Mouse (Mus musculus) NIH3T3 (cell line): ENCODE data around the gene Rfx2.

Source experiments
- DNase-seq: peaks from one replicate; pipeline ENCODE4 v3.0.0-alpha.2; 2012; ENCODE audit warnings: low read depth

Rfx2 gene

DNA sequence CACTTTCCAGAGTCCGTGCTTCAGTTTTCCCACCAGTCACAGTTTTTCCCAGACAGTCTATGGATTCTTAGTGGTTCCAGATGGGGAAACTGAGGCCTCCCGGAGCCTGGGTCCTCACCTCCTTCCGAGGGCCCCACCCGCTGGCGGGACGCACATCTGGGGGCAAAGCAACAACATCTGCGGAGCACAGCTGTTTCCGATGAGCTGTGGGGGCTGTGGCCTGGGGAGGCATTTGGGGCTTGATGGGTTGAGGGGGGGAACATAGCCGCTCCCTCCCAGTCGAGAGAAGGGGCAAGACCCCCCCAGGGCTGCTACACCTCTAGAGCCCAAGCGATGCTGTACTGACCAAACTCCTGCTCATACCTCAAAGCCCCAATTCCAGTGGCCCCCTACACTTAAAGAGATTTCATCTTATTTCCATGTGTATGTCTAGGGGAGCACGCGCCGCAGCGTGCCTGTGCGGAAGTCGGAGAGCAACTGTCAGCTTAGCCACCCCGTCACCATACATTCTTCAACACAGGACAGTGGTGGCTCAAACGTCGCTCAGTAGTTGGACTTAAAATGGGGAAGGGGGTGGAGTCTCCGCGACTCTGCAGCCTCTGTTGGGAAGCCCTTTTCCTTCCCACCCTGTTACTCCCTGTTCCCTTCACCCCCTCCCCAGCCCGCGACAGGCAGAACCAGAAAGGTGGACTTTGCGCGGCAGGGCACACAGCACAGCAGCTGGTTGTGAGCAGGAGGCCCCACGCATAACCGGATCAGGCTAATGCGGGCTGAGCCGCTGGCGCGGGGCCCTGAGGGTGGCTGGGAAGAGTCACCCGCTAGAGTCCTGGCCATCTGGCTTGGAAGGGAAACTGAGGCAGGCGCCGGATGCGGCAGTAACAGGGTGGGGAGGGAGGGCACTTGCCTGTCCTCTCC is 76.3 kb downstream of the Rfx2 start:
- DNase-seq = no peak

DNA sequence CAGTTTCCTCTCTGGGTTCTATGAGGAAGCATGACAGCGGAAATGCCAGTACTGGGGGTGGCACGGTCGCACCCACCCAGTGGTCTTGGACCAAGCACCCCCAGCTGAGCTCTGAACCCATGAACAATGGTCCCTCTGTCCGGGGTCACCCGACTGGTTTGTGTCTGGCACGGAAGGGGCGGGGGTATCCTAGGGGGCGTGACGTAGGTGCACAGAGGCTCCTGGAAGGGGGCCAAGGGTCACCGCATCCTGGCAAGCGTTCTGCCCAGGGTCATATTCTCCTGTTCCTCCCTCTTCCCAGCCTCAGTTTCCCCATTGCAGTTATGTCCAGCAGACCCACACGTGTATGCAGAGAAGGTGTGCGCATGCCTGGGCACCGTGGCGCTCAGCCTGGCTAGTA is 77.4 kb downstream of the Rfx2 start:
- no peak for DNase-seq

DNA sequence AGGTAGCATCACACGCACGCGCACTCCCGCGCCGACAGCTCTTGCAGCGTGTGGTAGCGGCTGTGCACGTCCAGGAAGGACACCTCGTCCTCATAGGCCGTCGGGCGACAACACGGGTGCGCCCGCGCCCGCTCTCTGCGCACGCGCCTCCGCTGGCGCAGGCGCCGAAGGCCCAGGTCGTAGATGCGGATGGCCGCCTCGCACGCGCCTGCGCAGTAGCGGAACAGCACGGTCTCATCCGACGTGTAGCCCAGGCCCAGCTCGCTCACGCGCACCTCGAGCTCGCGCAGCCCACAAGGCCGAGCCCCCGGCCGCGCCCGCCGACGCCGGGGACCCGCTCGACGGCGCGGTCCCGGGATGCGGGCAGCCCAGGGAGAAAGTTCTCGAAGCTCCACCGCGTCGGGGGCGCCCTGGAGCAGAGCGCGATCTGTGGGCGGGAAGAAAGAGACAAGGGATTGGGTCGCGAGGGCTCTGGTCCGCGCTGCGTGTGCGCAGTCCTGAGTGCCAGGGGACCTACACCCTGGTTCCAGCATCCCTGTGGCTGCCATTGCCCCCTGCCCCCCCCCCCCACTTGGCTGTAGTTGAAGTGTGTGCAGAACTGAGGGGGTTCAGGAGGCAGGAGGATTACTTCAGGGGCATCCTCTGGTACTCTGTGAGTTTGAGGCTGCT is 79.3 kb downstream of the Rfx2 start:
- no peak for DNase-seq

DNA sequence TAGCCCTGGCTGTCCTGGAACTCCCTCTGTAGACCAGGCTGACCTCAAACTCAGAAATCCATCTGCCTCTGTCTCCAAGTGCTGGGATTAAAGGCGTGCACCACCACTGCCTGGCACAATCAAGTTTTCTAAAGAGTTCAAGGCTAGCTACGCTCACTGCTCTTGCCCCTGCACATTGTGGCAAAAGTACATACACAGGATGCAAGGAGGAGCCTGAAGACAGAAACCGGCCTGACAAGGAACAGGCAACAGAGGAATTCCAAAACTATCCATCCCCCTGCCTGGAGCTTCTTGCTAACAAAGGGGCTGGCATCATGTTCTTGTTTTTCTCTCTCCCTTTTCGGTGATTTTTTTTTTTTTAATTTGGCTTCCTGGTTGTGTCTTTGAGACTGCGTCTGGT is 86.6 kb downstream of the Rfx2 start:
- DNase-seq = no peak

DNA sequence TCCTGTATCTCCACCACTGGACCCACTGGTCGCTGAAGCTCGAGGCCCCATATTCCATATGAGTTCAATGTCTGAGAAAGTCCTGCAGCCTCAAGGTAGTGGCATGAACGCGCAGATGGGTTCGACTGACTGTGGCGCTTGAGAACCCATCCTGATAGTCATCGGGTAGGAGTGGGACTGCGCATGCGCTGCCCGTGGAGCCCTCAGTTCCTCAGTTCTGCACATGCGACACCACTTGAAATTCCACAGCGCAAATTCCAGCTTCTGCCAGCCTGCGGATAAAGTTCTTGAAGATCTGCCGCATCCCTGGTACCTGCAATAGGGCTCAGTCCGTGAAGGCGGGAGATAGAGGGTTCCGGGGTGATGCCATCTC is 90.0 kb downstream of the Rfx2 start:
- no peak for DNase-seq

DNA sequence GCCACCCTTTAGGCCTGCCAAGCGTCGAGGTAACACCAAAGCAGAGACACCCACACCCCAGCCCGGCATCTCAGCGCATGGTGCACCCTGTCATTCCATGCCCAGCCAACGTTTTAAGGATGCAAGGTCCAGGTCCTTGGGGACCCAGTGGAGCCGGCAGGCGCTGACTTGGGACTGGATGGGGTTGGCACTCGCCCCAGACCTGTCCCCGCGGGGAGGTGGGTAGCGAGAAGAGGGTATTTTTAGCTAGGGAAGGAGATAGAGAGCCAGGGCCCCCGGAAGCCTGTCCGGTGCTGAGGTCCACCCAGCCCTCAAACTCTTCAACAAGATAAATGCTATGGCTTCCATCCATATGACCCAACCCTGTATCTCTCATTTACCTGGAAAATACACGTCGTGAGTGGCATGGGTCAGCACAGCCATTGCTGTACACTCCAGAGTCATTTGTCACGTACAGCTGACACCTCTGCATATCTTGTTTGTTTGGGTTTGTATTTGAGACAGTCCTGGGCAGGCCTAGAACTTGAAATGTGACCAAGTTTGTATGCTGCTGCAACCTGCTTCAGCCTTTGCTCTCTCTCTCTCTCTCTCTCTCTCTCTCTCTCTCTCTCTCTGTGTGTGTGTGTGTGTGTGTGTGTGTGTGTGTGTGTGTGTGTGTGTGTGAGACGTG is 90.6 kb downstream of the Rfx2 start:
- DNase-seq = no peak

DNA sequence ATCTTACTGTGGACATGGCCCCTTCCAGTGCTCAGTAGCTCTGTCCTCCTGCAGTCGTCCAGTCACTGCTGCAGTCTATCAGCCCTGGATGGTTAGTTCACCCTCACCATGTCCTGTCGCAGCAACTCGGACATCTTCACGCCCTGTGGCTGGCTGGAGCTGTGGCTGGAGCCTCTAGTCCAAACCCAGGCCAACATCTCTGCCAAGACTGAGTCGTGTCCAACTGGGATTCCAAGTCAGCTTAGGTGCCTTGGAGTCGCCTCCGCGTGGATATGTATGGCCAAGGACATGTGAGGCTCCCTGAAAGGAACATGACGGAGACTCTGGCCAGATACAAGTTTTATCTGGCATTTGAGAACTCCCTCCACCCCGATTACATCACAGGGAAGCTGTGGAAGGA is 92.6 kb downstream of the Rfx2 start:
- no peak for DNase-seq

DNA sequence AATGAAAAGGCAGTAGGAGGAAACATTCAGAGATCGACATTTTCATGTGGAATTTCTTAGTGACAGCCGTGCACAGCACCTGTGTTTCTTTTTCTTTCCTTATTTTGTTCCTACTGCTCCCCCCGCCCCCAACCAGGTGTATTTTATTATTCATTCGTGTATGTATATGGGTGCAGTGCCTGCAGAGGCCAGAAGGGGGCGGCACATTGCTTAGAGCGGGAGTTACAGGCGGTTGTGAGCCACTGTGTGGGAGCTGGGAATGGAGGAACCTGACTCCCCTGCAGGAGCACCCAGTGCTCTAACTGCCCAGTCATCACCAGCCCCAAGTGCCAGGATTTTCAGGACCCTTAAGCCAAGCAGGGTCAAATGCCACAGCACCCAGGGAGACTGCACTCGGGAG is 94.3 kb downstream of the Rfx2 start:
- peak; percentile 34 for DNase-seq

DNA sequence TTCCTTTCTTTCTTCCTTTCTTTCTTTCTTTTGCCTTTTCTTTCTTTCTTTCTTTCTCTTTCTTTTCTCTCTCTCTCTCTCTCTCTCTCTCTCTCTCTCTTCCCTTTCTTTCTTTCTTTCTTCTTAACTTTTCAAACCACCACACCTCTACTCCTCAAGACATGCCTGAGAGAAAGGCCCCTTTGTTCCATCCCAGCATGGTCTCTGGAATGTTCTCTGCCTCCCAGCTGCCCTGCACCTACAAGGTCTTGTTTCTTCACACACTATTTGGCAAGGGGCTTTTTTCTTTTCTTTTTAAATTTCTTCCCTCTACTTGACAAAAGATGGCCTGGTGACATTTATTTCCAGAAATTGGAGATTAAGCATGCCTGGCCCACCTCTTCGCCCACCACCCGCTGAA is 101.2 kb downstream of the Rfx2 start:
- DNase-seq = no peak

DNA sequence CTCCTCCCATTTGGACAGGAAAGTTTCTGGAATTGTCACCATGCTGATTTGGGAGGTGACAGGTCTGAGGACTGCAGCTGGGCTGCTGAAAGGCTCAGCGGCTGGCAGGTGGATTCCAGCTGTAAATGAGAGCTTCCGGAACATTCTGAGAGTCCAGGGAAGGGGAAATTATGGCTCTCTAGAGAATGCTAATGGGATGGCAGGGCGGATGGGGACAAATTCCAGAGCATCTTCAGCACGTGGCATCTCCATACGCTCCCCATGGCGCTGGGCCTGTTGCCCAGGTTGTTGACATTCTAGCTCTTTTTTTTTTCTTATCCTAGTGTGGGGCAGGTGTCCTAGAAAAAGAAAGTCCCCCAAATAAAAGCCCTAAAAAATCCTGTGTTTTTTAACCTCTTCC is 101.7 kb downstream of the Rfx2 start:
- DNase-seq = no peak

DNA sequence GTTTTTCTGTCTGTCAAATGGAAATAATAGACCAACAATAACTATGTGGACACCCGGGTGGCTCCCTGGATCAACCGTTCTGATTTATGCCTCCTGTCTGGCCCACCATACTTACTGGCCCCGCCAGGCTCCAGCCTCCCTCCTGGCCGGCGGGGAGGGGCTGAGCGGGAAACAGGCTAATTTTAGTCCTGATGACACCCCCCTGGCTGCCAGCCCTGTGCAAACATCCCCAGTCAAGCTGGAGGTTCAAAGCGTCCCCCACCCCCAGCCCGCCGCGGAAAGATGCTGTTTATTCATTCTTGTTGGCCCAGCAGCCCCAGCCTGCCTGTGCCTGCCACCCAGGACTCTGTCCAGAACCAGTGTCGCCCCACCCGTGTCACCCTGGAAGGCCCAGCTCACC is 102.7 kb downstream of the Rfx2 start:
- peak; percentile 60 for DNase-seq

DNA sequence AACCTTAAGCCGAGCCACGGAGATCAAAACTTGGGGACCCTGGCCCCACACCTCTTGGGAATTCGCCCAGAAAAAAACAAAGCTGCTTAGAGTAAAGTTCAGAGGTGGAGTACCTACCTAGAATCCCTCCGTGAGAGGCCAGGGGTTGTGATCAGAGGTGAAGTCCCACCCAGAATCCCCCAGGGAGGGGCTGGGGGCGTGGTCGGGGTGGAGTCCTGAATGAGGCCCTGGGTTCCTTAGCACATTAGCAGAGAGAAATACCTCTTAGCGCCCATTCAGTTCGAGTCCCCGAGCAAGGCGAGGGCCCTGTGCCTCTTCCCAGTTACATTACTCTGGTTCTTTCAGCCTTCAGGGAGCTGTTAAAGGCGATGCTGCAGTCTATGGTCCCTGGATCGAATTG is 103.2 kb downstream of the Rfx2 start:
- no peak for DNase-seq

DNA sequence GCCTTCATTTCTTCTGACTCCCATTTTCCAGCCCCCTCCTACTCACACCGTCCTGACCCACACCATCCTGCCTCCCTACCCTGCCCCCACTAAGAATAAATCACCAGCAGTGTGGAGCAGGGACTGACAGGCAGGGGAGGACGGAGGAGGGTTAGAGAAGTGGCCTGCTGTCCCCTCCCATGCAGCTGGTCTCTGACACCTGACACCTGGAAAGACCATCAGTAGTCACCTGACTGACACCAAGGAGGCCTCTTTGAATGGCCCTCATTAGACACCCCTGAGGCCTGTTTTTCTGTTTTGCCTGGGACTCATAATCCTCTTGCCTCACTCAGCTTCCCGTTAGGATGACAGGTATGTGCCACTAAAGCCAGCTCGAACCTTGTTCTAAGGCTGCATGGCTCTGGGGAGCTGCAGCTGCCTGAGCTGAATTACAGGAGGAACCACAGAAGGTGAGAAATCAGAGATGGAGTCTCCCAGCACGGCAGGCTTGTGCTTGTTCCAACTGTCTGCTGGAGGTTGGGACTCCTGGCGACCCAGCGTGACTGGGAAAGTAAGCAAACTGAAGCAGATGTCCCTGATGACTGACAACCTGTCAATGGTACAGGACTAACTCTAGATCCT is 103.7 kb downstream of the Rfx2 start:
- DNase-seq = no peak
